Mouse (Mus musculus) thymus, adult 2 months (tissue): ENCODE data around the gene Kcnq1. TPM values are rescaled to one million over a fixed set of nuclear protein-coding genes. Genes with fewer than 3 reads are reported as not detected.

Source experiments
- DNase-seq: peaks from one replicate; pipeline ENCODE4 v3.0.0; 2021
- H3K27ac ChIP-seq: fragments of 200-500 bp; 2 replicates; pipeline ENCODE4 v1.5.1; 2012; ENCODE audit warnings: low read length, control low read depth; ENCODE audit not compliant: control insufficient read depth, insufficient read depth
- H3K27me3 ChIP-seq: fragments of 200-500 bp; 2 replicates; pipeline ENCODE4 v1.6.1; 2012; ENCODE audit warnings: mild to moderate bottlenecking, low read length, moderate library complexity, mixed read lengths; ENCODE audit not compliant: control insufficient read depth, insufficient read depth
- H3K36me3 ChIP-seq: fragments of 200-500 bp; 2 replicates; pipeline ENCODE4 v1.6.1; 2012; ENCODE audit warnings: mild to moderate bottlenecking, low read length, moderate library complexity; ENCODE audit not compliant: control insufficient read depth, insufficient read depth
- H3K4me1 ChIP-seq: fragments of 200-500 bp; replicated peaks from 2 replicates; pipeline ENCODE4 v1.6.1; 2012; ENCODE audit warnings: low read length; ENCODE audit not compliant: control insufficient read depth, insufficient read depth
- H3K4me3 ChIP-seq: fragments of 200-500 bp; 2 replicates; pipeline ENCODE4 v1.5.1; 2012; ENCODE audit warnings: mild to moderate bottlenecking, low read length, control low read depth, moderate library complexity; ENCODE audit not compliant: control insufficient read depth, insufficient read depth
- CTCF ChIP-seq: fragments of 200-500 bp; IDR thresholded peaks from 2 replicates; pipeline ENCODE4 v1.5.1; 2012; ENCODE audit warnings: mild to moderate bottlenecking, control low read depth, low read length, moderate library complexity, borderline replicate concordance; ENCODE audit not compliant: control insufficient read depth, poor library complexity, insufficient read depth; ENCODE audit errors: extremely low read depth
- POLR2A ChIP-seq: fragments of 200-500 bp; IDR thresholded peaks from 2 replicates; pipeline ENCODE4 v1.6.1; 2012; ENCODE audit warnings: mild to moderate bottlenecking, low read length, control low read depth, moderate library complexity; ENCODE audit not compliant: control insufficient read depth, poor library complexity, insufficient read depth; ENCODE audit errors: extremely low read depth
- WGBS: fragments of 180-500 bp; shearing (Covaris S2); methylation state at CpG from one replicate; pipeline ENCODE4 v1.1.7; 2018; 5-methylcytosine and 5-hydroxymethylcytosine counted together
- polyA plus RNA-seq: library from polyadenylated mRNA; depleted of rRNA; stranded (reverse); fragments of >200 nt; gene quantifications from 2 replicates; pipeline ENCODE4 v1.2.3, GENCODE M21; 2012

Kcnq1 gene
- polyA plus RNA-seq, 1 experiment, result 4.6 TPM

DNA sequence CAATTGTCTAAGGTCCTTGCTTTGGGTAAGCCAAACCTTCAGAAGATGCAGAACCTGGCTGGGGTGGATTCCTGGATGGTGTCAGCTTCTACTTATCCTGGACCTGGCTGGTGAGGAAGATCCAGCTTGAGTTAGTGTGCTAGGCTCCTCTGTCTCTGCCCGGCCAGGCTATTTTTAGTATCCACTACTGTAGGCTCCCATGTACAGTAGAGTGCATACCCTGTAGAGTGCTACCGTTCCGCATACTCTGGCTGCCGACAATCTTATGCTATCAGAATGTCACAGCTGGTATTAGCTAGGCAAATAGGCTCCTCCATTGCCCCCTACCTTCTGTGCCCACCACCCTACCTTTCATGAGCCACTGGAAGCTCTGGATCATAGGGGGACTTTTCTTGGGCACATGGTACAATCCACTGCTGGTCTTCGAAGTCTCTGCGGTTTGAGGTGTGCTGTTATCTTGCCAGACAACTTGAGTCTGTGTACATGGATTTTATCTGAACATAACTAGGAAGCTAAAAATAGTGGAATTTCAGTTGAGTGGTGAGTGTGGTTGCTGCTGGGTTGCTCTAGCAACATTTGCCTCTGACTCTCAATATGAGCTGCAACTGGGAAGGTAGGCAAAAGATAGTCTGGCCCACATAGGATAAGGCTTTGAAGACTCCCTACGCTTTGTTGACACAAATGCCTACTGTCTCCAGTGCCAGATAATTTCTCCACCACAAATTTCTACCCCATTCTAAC, 258.1 kb downstream of the Kcnq1 start:
- Histone ChIP-seq H3K36me3 (no peaks in the 10 kb centered on the region), H3K27me3 (no peaks in the 10 kb centered on the region), H3K4me3 (no peak overlapping the region), H3K27ac (no peak overlapping the region), H3K4me1 (0 out of 2 replicates have a peak, but pooled peaks cover 2% of the 10 kb centered on the region)
- no peak for TF ChIP-seq POLR2A
- no peak for TF ChIP-seq CTCF
- DNase-seq, result no peak
- 90% methylated on average over 7 of the region's 7 CpGs for WGBS

DNA sequence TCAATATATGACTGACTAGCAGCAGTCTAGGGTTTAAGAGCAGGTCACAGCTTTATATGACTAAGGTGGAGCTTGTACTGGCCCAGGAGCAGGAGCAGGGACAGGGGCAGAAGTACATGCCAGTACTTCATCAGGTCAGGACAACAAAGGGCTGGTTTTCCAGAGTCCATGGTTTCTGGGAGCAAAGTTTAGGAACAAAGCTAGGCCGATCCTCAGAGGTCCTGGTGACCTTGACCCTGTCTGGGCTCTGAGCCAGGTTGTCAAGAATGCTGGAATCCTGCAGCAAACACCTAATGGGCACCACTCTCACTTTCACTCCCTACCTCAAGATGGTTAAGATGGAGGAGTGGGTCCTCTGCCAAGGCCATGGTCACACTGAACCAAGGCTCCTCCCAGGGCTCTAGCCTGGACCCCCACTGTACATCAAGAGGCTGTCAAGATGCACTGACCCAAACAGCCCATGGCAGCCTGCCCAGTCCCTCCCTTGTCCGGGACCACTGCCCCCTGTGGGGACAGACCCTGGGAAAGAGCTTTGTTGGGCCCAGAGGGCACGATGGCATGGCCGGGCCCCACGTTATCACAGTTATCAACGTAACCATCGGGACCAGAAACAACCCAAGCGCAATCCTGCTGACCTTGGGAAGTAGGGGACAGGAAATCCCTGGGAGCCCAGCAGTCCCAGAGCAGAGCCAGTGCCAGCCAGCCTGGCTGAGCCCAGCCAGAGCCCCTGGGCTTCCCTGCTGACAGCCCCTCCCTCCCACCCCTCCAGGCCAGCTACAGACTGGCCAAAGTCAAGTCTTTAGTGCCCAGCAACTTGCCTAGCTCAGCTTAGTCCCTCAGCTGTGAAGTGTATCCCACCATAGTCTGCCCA, 259.0 kb downstream of the Kcnq1 start:
- Histone ChIP-seq H3K4me1 (0 out of 2 replicates have a peak, but pooled peaks cover 2% of the 10 kb centered on the region), H3K27ac (no peak overlapping the region), H3K27me3 (no peaks in the 10 kb centered on the region), H3K36me3 (no peaks in the 10 kb centered on the region), H3K4me3 (no peak overlapping the region)
- TF ChIP-seq CTCF, result no peak
- TF ChIP-seq POLR2A, result no peak
- no peak for DNase-seq
- WGBS, result 95% methylated on average over 8 of the region's 8 CpGs

DNA sequence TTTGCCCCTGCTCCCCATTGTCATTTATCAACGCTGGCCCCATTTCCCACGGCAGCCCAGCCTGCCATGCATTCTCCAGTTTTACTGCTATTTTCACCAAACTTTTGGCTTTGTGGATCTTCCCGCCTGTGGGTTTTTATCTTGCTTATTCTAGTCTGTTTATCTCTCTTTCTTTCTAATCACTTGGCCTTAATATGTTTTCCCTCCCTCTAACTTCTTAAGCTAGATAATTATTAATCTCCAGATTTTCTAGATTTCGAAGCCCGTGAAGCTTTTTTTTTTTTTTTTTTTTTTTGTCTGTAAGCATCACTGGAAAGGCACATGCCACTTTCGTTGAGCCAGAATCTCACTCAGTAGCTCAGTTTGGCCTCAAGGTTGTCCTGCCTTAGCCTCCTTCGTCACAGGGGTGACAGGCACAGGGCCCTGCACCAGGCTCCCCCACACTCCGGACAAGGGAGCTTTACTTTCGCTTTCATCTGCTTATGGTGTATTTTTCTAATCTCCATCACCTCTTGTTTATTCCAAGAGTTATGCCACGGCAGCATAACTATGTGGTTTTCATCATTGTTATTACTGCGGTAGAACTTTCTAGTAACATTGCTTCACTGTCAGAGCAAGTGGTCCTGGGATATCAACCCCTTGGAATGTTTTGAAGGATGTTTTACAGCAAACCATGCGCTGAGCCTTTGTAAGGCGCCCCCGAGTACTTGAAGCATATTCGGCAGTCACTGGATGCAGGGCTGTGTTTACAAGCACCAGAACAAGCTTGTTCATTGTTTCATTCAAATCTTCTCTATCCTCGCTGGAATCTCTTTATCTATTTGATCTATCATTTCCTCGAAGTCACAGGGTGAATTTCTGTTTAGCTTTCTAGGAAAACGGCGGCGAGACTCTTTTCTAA, 261.5 kb downstream of the Kcnq1 start:
- 67% methylated on average over 20 of the region's 20 CpGs for WGBS
- Histone ChIP-seq H3K4me3 (no peak overlapping the region), H3K27ac (no peak overlapping the region), H3K36me3 (no peaks in the 10 kb centered on the region), H3K27me3 (no peaks in the 10 kb centered on the region), H3K4me1 (0 out of 2 replicates have a peak, but pooled peaks cover 2% of the 10 kb centered on the region)
- DNase-seq, result no peak
- no peak for TF ChIP-seq POLR2A
- TF ChIP-seq CTCF, result no peak

DNA sequence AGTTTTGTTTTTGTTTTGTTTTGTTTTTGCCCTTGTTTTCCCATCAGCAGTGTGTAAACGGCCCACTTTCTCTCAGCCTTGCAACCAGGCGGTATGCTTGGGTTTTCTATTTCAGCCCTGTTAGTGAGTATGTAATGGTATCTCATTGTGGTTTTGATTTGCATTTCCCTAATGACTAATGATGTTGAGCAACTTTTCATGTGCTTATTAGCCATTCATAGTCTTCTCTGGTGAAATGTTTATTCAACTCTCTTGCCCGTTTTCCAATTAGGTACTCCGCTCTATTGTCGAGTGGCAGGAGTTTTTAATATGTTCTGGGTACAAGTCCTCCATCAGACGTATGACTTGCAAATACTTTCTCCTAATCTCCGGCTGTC, 262.1 kb downstream of the Kcnq1 start:
- DNase-seq, result no peak
- no peak overlapping the region for H3K4me3 ChIP-seq
- TF ChIP-seq POLR2A (no peak), CTCF (no peak)
- H3K36me3 ChIP-seq, result no peaks in the 10 kb centered on the region
- H3K27ac ChIP-seq, result no peak overlapping the region
- no peaks in the 10 kb centered on the region for H3K27me3 ChIP-seq
- H3K4me1 ChIP-seq, result 0 out of 2 replicates have a peak, but pooled peaks cover 2% of the 10 kb centered on the region
- WGBS, result 90% methylated on average over 7 of the region's 7 CpGs

DNA sequence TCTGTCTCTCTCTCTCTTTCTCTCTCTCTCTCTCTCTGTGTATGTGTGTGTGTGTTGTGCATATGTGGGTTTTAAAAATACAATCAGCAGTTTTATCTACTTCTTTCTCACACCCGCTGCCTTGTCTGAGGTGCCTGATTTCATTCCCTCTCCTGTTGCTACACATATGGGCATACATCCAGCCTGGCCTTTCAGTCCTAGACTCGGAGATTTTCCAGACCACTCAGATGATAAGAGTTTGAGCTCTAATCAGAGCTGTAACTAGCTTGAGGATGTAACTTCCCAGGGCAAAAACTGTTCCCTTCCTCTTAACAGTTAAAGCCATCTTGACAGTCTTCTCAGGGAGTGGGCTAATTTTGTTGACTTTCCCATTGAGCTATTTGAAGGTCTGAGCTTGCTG, 265.2 kb downstream of the Kcnq1 start:
- Histone ChIP-seq H3K4me3 (no peak overlapping the region), H3K4me1 (0 out of 2 replicates have a peak, but pooled peaks cover 2% of the 10 kb centered on the region), H3K36me3 (no peaks in the 10 kb centered on the region), H3K27me3 (no peaks in the 10 kb centered on the region), H3K27ac (no peak overlapping the region)
- TF ChIP-seq POLR2A, result no peak
- TF ChIP-seq CTCF, result no peak
- 95% methylated on average over 2 of the region's 2 CpGs for WGBS
- DNase-seq, result no peak

DNA sequence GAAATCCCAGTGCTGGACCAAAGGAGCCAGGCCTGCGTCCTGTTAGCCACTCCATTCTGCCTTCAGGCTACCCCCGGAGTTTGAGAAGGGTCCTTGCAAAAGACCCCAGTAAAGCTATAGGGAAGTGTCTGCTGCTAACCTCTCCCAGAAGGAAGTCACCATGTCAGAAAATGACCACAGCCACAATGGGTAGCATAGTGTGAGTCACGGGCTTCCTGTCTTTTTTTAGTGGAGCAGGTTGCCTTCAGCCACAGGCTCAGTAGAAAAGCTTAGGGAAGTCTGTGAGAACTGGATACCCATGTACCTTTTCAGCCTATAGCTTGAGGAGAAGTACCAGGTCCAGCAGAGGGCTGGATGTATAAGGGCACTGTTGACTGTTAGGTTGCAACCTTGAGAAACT, 267.1 kb downstream of the Kcnq1 start:
- Histone ChIP-seq H3K27me3 (no peaks in the 10 kb centered on the region), H3K4me1 (no peaks in the 10 kb centered on the region), H3K27ac (no peak overlapping the region), H3K4me3 (no peak overlapping the region), H3K36me3 (no peaks in the 10 kb centered on the region)
- TF ChIP-seq POLR2A (no peak), CTCF (no peak)
- no peak for DNase-seq
- 36% methylated on average over 3 of the region's 3 CpGs for WGBS
